Mouse (Mus musculus) ES-E14 (cell line): ENCODE measurements at regions not wholly inside any gene's neighbourhood (a gene's known extent, or its start where the extent isn't known, plus 50 kb on each side); places are given as distances from the start of the nearest gene placed in this dataset.

Source experiments
- MAFK ChIP-seq: IDR thresholded peaks from 2 replicates; pipeline ENCODE4 v1.6.1; 2014; ENCODE audit warnings: mild to moderate bottlenecking, low read depth, low read length, inconsistent platforms; ENCODE audit not compliant: insufficient read depth
- ZNF384 ChIP-seq: IDR thresholded peaks from 2 replicates; pipeline ENCODE4 v1.6.1; 2012; ENCODE audit warnings: low read depth, low read length, inconsistent platforms

GRCm38 (mm10) chr7:72788261-72788660 lies 481.9 kb upstream of the Mctp2 start:
- TF ChIP-seq ZNF384 (no peak), MAFK (no peak)
